Mouse (Mus musculus) bone marrow macrophage, adult 2 months (primary cell): ENCODE results near the gene Cdh6.

Experiments
- CTCF ChIP-seq: IDR thresholded peaks from 2 replicates; pipeline ENCODE4 v1.5.1; 2012; ENCODE audit warnings: low read depth, mild to moderate bottlenecking, low read length, moderate library complexity
- POLR2A ChIP-seq: IDR thresholded peaks from 2 replicates; pipeline ENCODE4 v1.6.1; 2012; ENCODE audit warnings: mild to moderate bottlenecking, low read depth, low read length, borderline replicate concordance

GRCm38 (mm10) chr15:13173071-13173778, at the start of gene Cdh6:
- TF ChIP-seq CTCF (no peak), POLR2A (no peak)
